ENCODE assay signal across 17 mouse cellular contexts in genomic region chr2:163370175-163370574, GRCm38 (mm10). TPM values are rescaled to one million over a fixed set of nuclear protein-coding genes. Genes with fewer than 3 reads are reported as not detected.
DNase-seq lines count a peak whose midpoint lies in the region; ATAC-seq and TF ChIP-seq lines count a peak whose summit lies in the region.
"Had no signal": no experiment of that assay in that cellular context is flagged by ENCODE, and none has a peak within 500 bp of the region (broad histone marks: within the 10 kb centered on the region; RNA-seq: fewer than 3 reads in every experiment).

No protein-coding gene starts in this region.

- H3K9me3 ChIP-seq in heart, embryonic 10.5 days, result no peaks in the 10 kb centered on the region
- H3K9me3 ChIP-seq in intestine, postnatal 0 days (ENCODE audit: control insufficient read depth), result no peaks in the 10 kb centered on the region
- H3K9me3 ChIP-seq: forebrain, embryonic 10.5 days; liver, embryonic 12.5 days had no signal

- no peak for TF ChIP-seq CTCF in intestine, postnatal 0 days (IDR thresholded peaks at IDR 0.05; ENCODE audit: low read depth)

- peaks cover 12% of the 10 kb centered on the region for H3K27me3 ChIP-seq in heart, embryonic 10.5 days (ENCODE audit: insufficient read depth, poor library complexity, severe bottlenecking)
- 0 out of 2 replicates have a peak, but pooled peaks cover 1% of the 10 kb centered on the region for H3K27me3 ChIP-seq in intestine, postnatal 0 days (replicated peaks; ENCODE audit: control insufficient read depth, insufficient read depth, low read length)

- no peak overlapping the region for H3K4me3 ChIP-seq in heart, embryonic 10.5 days
- H3K4me3 ChIP-seq in intestine, postnatal 0 days (ENCODE audit: low read depth, low read length), result no peak overlapping the region
- H3K4me3 ChIP-seq: forebrain, embryonic 10.5 days; layer of hippocampus, adult 2 months; liver, embryonic 12.5 days had no signal

- peak overlapping the region; percentile 62; the same call in 1 of the 2 replicates for H3K27ac ChIP-seq in heart, embryonic 10.5 days
- peak overlapping the region; percentile 15; the same call in 1 of the 2 replicates for H3K27ac ChIP-seq in intestine, postnatal 0 days (ENCODE audit: low read depth, low read length)
- H3K27ac ChIP-seq: forebrain, embryonic 10.5 days; hindbrain, embryonic 14.5 days; layer of hippocampus, adult 2 months; liver, embryonic 12.5 days had no signal

- H3K9ac ChIP-seq in intestine, postnatal 0 days (ENCODE audit: low read depth, low read length), result no peak overlapping the region
- H3K9ac ChIP-seq: hindbrain, embryonic 14.5 days; liver, embryonic 12.5 days had no signal

- no peak for DNase-seq in heart, embryonic 10.5 days (ENCODE audit: low spot score)
- no peak for DNase-seq in heart, postnatal 36 days
- DNase-seq in urinary bladder, postnatal 14 days (ENCODE audit: low spot score), result peak; percentile 27
- DNase-seq in urinary bladder, adult 18-20 months (ENCODE audit: low spot score in 2 of 2), result no peak
- no peak for DNase-seq in frontal cortex, postnatal 36 days (ENCODE audit: low spot score in 2 of 2)
- no peak for DNase-seq in spleen, adult 12 weeks (ENCODE audit: low spot score)
- DNase-seq: cerebellum, adult 8-10 months; right cerebral cortex, postnatal 14 days; thymus, postnatal 4 days had no signal

- intact Hi-C loops in heart, postnatal 36 days (cut with DNase I), result loop anchor here (2.0 kb wide), 1 partner anchor 27 kb away; the partner anchor contains the start of gene Jph2

- ATAC-seq in intestine, postnatal 0 days, result no peak
- ATAC-seq in activated CD4-positive, CD25-positive, alpha-beta regulatory T cell, adult 4 months, result no peak
- ATAC-seq: liver, embryonic 12.5 days had no signal

- peaks cover 63% of the 10 kb centered on the region for H3K36me3 ChIP-seq in heart, embryonic 10.5 days
- no peaks in the 10 kb centered on the region for H3K36me3 ChIP-seq in intestine, postnatal 0 days (ENCODE audit: control insufficient read depth, insufficient read depth)
- H3K36me3 ChIP-seq: forebrain, embryonic 10.5 days; liver, embryonic 12.5 days had no signal

- WGBS in heart, embryonic 10.5 days, result 60% methylated on average over 4 of the region's 4 CpGs
- WGBS in intestine, postnatal 0 days, result 39% methylated on average over 4 of the region's 4 CpGs

- no peak overlapping the region for H3K4me2 ChIP-seq in intestine, postnatal 0 days (replicated peaks; ENCODE audit: low read depth)
- H3K4me2 ChIP-seq: hindbrain, embryonic 14.5 days; liver, embryonic 12.5 days had no signal

- H3K4me1 ChIP-seq in heart, embryonic 10.5 days, result peaks cover 56% of the 10 kb centered on the region
- H3K4me1 ChIP-seq in intestine, postnatal 0 days (replicated peaks; ENCODE audit: control insufficient read depth, insufficient read depth, low read length), result 0 out of 2 replicates have a peak, but pooled peaks cover 3% of the 10 kb centered on the region
- H3K4me1 ChIP-seq: liver, embryonic 12.5 days had no signal

RNA-seq across cellular contexts. Expression of gene Jph2, which starts 27.6 kb away (rescaled TPM):
- 32.5 and 43.7 TPM in 2 replicates for polyA plus RNA-seq in heart, embryonic 10.5 days (2016; fragmentation: Nextera tagmentation; extraction: Ambion mirVana)
- 100 to 1,000 TPM; 323 to 334 TPM for total RNA-seq in heart, postnatal 36 days (2021)
- 9.8 and 10.0 TPM in 2 replicates for polyA plus RNA-seq in intestine, postnatal 0 days (2015; fragmentation: Nextera tagmentation; extraction: Ambion mirVana)
- polyA plus RNA-seq in activated CD4-positive, CD25-positive, alpha-beta regulatory T cell, adult 4 months (2017; shearing (Covaris generic)), result not detected
- total RNA-seq: megakaryocyte-erythroid progenitor cell, adult 5-6 weeks; monocyte, adult 5-6 weeks had no signal

RNA-seq across cellular contexts. Expression of gene Oser1, which starts 54.3 kb away (rescaled TPM):
- 65.0 and 74.3 TPM in 2 replicates for polyA plus RNA-seq in heart, embryonic 10.5 days (2016; fragmentation: Nextera tagmentation; extraction: Ambion mirVana)
- 10 to 100 TPM; 21.9 TPM for total RNA-seq in heart, postnatal 36 days (2021)
- 62.3 and 64.5 TPM in 2 replicates for polyA plus RNA-seq in intestine, postnatal 0 days (2015; fragmentation: Nextera tagmentation; extraction: Ambion mirVana)
- polyA plus RNA-seq in activated CD4-positive, CD25-positive, alpha-beta regulatory T cell, adult 4 months (2017; shearing (Covaris generic)), result 100 to 1,000 TPM; 107 to 116 TPM

Comparison
In these comparisons a context has a peak if more than half of its experiments do, and no peak if none do; other contexts are left out.
1. RNA of gene Jph2, which starts 27.6 kb away (polyA plus RNA-seq): 32.5 to 43.7 TPM in heart, embryonic 10.5 days and 9.8 to 10.0 TPM in intestine, postnatal 0 days; not detected in activated CD4-positive, CD25-positive, alpha-beta regulatory T cell, adult 4 months; every median in the first group is over 10 times any median in the second.